Mouse (Mus musculus): ENCODE measurements around the gene Cpne5. TPM values are rescaled to one million over a fixed set of nuclear protein-coding genes. Genes with fewer than 3 reads are reported as not detected.
A peak's percentile ranks its signal among the peaks of the same experiment; 100 is the strongest.

Cpne5 gene
- polyA plus RNA-seq, 1 experiment: 1.7 TPM

DNA sequence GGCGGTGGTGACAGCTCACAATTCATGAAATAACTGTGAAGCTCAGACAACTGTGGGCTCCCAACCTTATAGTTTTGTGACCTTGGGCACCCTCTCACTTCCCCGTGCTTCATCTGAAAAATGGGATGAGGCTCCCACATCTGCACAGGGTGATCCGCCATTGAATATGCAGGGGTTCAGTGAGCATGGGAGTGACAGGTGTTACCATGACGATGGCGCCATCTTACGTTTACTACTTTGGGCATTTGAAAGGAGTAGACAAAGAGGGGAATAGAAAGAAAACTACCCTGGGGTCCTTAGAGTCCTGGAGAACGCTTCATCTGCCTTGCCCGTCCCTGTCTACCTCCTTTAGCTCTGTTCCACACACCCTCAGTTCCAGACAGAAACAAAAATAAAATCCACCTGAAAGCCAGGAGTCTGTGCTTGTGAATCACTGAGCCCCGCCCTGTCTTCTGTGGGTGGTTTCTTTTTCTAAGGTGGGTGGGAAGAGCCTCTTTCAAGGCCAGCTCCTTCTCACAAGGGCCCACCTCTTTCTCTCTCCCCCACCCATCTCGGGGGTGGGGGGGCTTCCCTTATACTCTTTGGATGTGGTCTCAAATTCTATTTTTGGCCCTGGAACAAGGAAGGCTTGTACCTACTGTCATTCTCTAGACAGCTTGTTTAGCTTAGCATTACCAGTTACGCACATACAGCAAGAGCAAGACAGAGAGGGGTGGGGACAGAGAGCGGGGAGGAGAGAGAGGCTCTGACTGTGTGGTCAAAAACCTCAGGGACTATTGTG, 82.4 kb downstream of the Cpne5 start:
- 69% methylated on average over 12 of the region's 12 CpGs for WGBS
- DNase-seq (ENCODE audit: low read depth, low spot score): no peak

DNA sequence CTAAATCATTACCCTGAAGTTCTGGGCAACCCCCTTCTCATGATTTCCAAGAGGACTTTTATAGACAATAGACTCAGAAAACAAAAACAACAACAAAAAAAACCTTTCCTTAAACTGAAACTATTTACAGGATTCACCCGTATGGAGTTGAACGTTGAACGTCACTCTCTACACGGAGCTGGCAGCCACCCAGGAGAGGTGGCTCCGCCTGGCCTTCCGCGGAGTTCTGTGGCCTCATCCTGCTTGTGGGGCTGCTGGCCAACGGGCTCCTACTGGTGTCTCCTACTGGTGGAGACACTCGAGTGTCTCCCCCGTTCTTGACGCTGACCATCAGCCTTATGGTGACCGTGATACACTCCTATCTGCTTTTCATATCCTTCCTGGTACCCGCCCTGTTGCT, 83.7 kb downstream of the Cpne5 start:
- WGBS: 24% methylated on average over 13 of the region's 13 CpGs
- DNase-seq (ENCODE audit: low read depth, low spot score): no peak

DNA sequence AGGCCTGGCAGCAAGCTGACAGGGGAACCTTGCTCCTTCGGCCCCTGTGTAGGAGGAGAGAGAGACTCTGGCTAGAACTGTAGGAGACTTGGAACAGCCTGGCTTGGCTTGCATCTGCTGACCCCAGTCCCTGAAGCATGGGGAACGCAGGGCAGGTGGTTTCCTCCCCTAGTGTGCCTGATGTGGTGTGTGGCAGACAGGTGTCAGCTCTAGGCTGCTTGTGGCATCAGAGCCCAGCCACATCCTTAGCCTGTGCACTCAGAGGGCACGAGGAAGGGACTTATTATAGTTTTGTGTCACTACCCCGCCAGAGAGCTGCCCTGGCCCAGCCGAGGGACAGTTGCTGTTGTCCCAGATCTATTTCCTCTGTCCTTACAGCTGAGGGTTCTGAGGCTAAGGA, 85.4 kb downstream of the Cpne5 start:
- WGBS: 80% methylated on average over 5 of the region's 5 CpGs
- no peak for DNase-seq (ENCODE audit: low read depth, low spot score)

DNA sequence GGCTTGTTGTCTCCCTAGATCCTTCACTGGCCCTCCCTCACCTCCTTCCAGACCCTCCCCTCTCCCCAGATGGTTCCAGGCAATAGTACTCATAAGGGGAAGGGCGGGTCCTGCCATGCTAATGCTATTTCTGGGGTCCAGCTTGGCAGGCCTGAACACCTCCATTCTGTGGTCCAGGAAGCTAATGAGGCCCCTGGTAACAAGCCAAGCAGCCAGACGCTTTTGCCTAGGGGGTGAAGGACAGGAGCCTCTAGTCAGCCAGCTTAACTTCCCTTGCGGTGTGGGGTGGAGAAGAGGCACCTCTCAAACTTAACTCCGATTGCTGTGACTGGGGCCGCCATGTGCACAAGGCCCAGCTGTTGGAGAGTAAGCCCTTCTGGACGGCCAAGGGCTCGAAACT, 88.2 kb downstream of the Cpne5 start:
- 89% methylated on average over 7 of the region's 7 CpGs for WGBS
- DNase-seq (ENCODE audit: low read depth, low spot score): no peak

DNA sequence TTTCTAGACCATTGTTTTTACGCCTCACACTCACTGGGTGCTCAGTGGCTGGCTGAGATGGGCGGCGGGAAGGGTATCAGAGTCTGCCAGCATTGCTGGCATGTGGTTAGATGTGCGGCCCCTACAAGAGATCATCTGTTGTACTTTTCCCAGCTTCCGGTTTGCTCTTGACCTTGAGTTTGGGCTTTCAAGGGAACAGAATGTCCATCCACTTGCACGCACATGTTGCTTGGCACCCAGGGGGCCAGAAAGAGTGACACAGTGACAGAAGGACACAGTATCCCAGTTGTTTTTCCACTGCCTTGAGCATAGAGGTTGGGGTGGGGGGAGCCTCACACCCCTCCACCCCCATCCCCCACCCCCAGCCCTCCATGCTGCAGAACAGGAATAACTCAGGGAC, 90.2 kb downstream of the Cpne5 start:
- DNase-seq (ENCODE audit: low read depth, low spot score): no peak
- 83% methylated on average over 6 of the region's 6 CpGs for WGBS

DNA sequence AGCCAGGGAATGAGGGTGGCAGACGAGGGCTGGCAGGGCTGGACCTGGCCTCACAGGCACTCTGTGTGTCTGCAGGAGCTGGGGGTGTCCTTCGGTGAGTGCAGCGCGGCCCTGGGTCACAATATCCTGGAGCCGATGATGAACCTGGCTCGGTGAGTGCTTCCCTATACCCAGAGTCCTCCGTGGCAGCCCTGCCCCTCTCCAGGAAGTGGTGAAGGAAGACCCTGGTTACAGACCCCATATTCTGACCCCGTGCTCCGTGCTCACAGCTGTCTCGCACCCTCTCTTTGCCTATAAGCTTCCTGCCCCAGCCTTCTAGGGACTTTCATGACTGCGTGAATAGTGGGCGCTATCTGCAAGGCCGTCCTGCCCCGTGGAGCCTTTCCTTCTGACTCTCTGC, 90.7 kb downstream of the Cpne5 start:
- 83% methylated on average over 14 of the region's 14 CpGs for WGBS

DNA sequence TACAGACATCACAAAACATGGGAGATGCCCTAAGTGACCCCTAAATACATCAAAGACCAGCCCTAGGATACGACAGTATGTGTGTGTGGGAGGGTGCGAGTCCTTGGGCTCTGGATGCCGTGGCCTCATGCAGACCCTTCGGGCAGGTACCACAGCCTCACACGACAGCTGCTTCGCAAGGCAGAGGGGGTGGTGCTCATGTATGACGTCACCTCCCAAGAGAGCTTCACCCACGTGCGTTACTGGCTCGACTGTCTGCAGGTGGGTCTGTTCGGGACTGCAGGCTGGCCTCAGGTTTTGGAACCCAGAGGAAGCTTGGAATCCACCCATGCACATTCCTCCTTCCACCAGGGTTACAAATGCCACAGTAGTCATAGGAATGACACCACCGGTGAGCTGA, 92.9 kb downstream of the Cpne5 start:
- 90% methylated on average over 12 of the region's 12 CpGs for WGBS
- DNase-seq (ENCODE audit: low read depth, low spot score): no peak

More for the DNA sequence above, 90.7 kb downstream of the Cpne5 start:
- DNase-seq (ENCODE audit: low read depth, low spot score): no peak

DNA sequence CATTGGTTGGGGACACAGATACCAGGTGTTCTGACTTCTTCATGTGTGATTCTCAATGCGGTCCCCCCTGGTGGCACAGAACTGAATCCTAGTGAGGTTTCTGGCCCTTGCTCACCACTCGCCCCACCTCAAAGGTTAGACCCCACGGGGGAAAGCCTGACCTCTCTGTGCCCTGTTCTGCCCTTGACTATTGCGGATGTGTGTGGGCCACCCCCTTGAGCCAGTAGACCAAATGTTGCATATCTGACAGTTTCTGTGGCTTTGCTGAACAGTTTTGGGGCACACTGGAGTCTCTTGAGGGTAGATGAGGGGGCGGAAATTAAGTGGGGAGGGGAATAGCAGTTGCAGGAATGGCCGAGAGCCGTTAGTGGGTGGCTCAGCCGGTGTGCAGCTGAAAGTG, 94.7 kb downstream of the Cpne5 start:
- no peak for DNase-seq (ENCODE audit: low read depth, low spot score)
- WGBS: 82% methylated on average over 8 of the region's 8 CpGs

DNA sequence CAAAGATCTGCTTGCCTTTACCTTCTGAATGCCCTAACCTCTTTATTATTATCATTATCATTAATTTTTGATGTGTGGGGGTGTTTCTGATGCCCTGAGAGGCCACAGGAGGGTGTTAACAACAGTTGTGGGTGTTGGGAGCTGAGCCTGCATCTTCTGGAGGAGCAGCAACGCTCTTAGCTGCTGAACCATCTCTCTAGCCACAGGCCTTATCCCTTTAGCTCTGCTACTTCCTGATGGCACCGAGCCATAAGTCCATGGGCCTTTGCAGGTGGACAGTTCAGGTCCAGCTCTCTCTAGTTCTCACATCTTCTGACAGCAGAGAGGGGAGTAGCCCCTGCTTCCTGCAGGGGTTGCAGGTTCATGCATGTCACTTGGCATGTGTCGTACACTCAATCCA, 96.4 kb downstream of the Cpne5 start:
- WGBS: 75% methylated on average over 3 of the region's 3 CpGs
- DNase-seq (ENCODE audit: low read depth, low spot score): no peak

DNA sequence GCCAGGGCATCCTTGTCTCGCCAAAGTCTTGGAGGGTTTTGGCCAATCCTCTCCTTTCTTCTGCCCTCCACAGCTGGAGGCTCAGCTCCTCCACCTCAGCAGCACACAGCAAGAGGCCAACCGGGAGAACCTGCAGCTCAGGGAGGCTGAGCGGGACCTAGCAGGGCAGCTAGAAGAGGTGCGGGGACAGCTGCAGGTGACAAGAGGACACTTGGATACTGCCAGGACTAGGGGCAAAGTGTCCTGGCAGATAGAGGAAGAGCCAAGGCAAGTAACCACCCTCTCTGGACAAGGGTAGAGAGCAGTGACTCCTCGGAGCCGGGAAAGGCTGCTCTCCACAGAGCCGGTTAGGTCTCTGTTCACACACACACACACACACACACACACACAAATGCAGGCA, 100.1 kb downstream of the Cpne5 start:
- WGBS: 91% methylated on average over 7 of the region's 7 CpGs
- no peak for DNase-seq (ENCODE audit: low read depth, low spot score)

DNA sequence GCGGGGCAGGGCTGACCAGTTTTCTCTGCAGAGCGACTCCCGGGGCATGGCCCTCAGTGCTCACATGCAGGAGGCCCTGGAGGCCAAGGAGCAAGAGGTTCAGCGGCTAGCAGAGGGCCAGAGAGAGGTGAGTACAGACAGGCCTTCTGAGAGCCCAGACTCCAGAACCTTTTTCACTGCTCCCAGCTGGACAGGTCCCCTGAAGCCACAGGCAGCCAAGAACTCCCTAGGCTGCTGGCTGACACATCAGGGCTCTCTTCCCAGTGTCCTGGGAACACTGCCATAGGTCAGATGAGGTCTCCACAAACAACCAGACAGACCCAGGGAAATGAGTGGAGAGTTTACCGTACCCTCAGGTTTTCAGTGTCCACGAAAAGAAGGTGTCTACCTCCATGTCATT, 101.7 kb downstream of the Cpne5 start:
- 60% methylated on average over 6 of the region's 6 CpGs for WGBS
- no peak for DNase-seq (ENCODE audit: low read depth, low spot score)

DNA sequence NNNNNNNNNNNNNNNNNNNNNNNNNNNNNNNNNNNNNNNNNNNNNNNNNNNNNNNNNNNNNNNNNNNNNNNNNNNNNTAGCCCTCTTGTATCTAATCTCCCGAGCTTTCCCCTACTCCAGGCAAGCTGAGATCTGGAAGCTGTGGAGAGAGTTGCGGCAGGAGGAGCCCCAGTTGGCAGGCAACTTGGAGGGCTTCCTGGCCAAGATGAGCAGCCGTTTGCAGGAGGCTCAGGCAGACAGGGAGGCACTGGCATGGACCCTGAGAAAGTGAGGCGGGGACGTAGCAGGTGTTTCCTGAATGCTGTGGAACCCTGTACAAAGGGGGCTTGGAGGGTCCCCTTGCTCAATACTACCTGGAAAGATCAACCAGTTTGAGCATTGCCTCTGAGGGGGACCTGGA, 102.9 kb downstream of the Cpne5 start:
- no peak for DNase-seq (ENCODE audit: low read depth, low spot score)
- WGBS: 47% methylated on average over 5 of the region's 5 CpGs

DNA sequence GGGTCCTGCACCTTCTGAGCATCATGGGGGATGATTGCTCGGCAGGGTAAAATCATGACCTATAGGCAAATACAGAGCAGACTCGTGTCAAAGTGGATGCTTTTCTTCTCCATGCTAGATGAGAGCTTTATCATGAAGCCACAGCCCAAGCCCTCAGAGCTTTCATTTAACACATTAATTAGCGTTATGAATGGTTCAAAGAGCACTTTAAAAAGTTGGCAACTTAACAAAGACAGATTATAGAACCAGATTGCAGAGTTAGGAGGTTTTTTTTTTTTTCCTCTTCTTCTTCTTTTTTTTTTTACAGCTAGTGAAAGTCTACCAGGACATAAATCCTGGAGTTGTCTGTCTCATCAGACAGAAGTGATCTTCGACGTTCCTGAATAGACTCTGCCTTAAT, 108.6 kb downstream of the Cpne5 start:
- 27% methylated on average over 5 of the region's 5 CpGs for WGBS
- no peak for DNase-seq (ENCODE audit: low read depth, low spot score)

DNA sequence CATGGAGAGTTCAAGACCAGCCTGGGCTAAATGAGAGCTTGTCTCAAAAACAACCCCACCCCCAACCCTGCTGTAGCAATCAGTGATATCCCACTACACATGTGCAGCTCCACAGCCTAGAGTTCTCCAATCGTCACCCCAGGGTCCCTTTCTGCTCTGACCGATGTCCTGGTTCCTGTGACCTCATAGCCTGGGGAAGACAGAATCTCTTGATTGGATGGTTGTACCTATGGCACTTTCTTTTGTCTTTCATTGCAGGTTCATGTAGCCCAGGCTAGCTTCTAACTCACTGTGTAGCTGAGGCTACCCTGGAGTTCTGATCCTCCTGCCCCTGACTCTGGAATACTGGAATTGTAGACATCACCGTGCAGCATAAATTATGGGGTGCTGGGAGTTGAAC, 111.4 kb downstream of the Cpne5 start:
- DNase-seq (ENCODE audit: low read depth, low spot score): no peak
- WGBS: 96% methylated on average over 3 of the region's 3 CpGs

DNA sequence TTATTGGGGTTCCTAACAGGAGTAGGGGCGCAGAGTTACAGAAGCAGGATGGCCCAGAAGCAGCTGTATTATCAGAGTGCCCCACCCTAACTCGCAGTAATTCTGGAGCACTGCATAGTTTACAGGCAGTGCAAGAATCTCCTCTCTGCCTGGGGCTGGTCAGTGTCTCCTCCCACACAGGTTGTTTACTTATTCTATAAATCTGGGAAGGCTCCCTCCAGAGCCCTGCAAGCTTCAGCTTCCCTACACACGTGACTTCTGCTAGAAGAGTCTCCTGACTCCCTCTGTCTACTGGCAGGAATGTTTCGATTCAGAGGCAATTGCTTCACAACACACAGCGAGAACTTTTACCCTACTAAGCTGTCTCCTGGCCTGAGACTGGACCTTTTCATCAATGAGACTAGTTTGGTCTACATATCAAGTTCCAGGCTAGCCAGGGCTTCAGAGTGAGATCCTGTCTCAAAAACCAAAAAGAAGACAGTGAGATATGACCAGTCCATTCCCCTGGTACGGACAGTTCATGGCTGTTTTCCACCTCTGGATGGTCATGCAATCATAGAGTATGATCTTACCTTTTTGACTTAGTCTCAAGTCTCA, 114.3 kb downstream of the Cpne5 start:
- DNase-seq (ENCODE audit: low read depth, low spot score): peak; percentile 60
- WGBS: 26% methylated on average over 6 of the region's 6 CpGs

DNA sequence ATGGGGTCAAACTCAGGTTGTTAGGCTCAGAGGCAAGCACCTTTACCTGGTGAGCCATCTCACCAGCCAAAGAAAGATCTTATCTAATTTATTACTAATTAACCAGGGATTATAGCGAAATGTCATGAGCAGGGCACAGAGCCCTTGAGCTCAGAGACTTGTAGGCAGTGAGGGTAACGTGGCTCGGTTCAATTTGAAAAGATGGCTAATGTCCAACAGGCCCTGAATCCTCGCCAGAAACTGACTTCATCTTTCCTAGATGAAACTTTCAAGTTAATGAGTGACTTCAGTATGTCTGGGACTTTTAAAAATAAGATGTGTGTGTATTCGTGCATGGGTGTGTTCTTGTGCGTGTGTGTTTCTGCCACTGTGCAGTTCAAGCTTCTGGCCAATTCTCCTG, 115.2 kb downstream of the Cpne5 start:
- DNase-seq (ENCODE audit: low read depth, low spot score): no peak
- WGBS: 13% methylated on average over 6 of the region's 6 CpGs

DNA sequence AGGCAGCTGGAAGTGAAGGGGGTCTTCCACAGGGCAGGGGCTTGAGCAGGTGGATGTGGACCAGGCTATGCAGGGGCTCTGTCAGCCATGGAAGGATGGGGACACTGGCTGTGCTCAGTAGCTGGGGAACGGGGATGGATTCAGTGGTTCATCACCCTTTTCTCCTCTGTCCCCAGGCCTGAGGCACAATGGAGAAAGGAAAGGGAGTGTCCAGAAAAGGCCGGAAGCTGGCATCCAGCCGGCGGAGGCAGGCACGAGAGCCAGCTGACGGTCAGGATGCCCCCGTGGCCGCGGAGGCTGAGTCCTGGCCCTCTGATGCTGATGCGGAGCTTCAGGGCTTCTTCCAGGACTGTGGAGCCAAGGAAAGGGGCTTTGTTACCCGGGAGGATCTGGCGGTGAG, 117.3 kb downstream of the Cpne5 start:
- no peak for DNase-seq (ENCODE audit: low read depth, low spot score)

DNA sequence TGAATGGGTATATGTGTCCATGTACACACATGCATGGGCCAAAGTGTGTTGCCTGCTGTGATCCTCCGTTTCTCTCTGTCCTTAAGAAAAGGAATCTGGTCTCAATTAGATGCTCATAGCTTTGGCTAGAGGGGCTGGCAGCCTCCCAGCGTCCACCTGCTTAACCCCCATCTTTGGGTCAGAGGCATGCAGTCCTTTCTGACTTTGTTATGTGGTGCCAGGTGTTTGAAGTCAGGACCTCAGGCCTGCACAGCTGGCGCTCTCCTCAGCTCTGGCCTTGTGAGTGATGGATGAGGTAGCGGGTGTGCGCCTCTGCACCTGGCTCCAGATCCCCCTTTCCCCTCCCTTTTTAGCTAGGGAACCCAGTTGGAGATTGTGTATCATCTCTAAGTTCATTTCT, 119.9 kb downstream of the Cpne5 start:
- WGBS: 65% methylated on average over 5 of the region's 5 CpGs

More for the DNA sequence above, 117.3 kb downstream of the Cpne5 start:
- 69% methylated on average over 12 of the region's 12 CpGs for WGBS

DNA sequence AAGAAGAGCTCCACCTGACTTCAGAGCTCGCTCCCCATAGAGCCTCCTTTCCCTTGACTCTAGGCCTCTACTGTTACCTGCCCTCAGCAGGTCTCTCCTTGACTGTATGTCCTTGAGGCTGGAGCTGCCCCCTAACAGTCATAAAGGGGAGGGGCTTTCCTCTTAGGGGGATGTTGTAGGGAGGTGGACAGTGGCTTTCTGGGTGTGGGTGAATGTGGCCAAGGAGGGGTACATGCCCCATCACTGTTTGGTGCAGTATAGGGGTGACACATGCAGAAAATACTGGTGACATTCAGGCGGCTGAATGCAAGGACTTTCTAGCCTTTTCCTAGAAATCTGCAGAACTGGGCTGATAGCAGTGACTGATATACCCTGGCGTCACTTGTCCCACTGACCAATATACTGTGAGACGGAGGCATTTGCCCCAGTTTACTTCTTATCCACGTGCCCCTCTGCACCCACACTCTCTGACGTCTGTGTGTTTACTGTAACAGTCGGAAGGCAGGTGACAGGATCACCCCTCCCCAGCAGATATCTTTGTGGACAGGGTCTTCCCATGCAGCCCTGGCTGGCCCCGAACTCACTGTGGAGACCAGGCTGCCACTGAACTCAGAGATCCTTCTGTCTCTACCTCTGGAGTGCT, 120.8 kb downstream of the Cpne5 start:
- DNase-seq (ENCODE audit: low read depth, low spot score): no peak
- 82% methylated on average over 8 of the region's 8 CpGs for WGBS

More for the DNA sequence above, 119.9 kb downstream of the Cpne5 start:
- no peak for DNase-seq (ENCODE audit: low read depth, low spot score)

DNA sequence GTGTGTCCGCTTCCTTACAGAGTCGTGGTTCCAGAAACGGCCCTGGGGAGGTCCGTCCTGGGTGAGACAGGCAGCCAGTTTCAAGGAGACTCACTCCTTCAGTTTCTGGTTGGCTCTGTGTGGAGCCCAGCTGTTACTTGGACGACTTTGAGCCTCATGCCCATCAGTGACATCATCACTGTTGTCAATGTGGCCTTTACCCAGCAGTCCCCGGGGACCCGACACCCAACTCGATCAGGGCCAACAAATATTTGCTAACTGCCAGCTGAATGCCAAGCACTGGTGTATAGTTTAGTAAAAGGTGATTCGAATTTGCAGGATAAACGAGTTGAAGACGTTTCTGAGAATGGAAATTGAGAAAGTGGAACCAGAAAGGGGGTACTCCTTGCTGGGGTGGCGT, 121.9 kb downstream of the Cpne5 start:
- 48% methylated on average over 12 of the region's 12 CpGs for WGBS
- no peak for DNase-seq (ENCODE audit: low read depth, low spot score)
